Mouse (Mus musculus) myocyte (in vitro differentiated cells): ENCODE data around the gene Fkbp8. TPM values are rescaled to one million over a fixed set of nuclear protein-coding genes. Genes with fewer than 3 reads are reported as not detected.

ENCODE experiments used
- H3K27me3 ChIP-seq: one replicate; pipeline ENCODE4 v1.6.1; 2011; ENCODE audit not compliant: control insufficient read depth, insufficient read depth, insufficient read length
- H3K36me3 ChIP-seq: one replicate; pipeline ENCODE4 v1.6.1; 2011; ENCODE audit not compliant: control insufficient read depth, insufficient read depth
- H3K4me2 ChIP-seq: one replicate; pipeline ENCODE4 v1.6.1; 2011; ENCODE audit warnings: low read depth, control low read depth
- H3K4me3 ChIP-seq: one replicate; pipeline ENCODE4 v1.5.1; 2011; ENCODE audit warnings: mild to moderate bottlenecking, control low read depth, moderate library complexity
- H3K79me2 ChIP-seq: one replicate; pipeline ENCODE4 v1.6.1; 2011; ENCODE audit not compliant: control insufficient read depth, insufficient read depth
- H3ac ChIP-seq: one replicate; pipeline ENCODE4 v1.6.1; 2011; ENCODE audit not compliant: control insufficient read depth, insufficient read length
- CEBPB ChIP-seq: IDR thresholded peaks from 2 replicates; pipeline ENCODE4 v1.6.1; 2011; ENCODE audit warnings: mild to moderate bottlenecking, moderate library complexity; ENCODE audit not compliant: poor library complexity, insufficient read depth, severe bottlenecking
- E2F4 ChIP-seq: IDR thresholded peaks from one replicate; pipeline ENCODE4 v1.6.1; 2011; ENCODE audit warnings: mild to moderate bottlenecking, control low read depth, moderate library complexity; ENCODE audit not compliant: insufficient read depth
- MAX ChIP-seq: IDR thresholded peaks from one replicate; pipeline ENCODE4 v1.6.1; 2011; ENCODE audit warnings: low read depth, mild to moderate bottlenecking, control low read depth
- MYOD1 ChIP-seq, 3 experiments: IDR thresholded peaks; one replicate each; pipeline ENCODE4 v1.6.1; 2011; ENCODE audit warnings: control low read depth in 2 of 3, low read depth in 2 of 3, mild to moderate bottlenecking in 2 of 3, moderate library complexity in 1 of 3; ENCODE audit not compliant: insufficient read length in 2 of 3, control insufficient read depth in 1 of 3
- MYOG ChIP-seq, 3 experiments: IDR thresholded peaks; one replicate each; pipeline ENCODE4 v1.6.1; 2011; ENCODE audit warnings: control low read depth in 2 of 3, low read depth in 2 of 3, mild to moderate bottlenecking in 2 of 3; ENCODE audit not compliant: insufficient read length in 2 of 3, control insufficient read depth in 1 of 3, insufficient read depth in 1 of 3
- POLR2A ChIP-seq: IDR thresholded peaks from one replicate; pipeline ENCODE4 v1.6.1; 2011; ENCODE audit warnings: low read depth, mild to moderate bottlenecking, control low read depth, moderate library complexity; ENCODE audit not compliant: insufficient read length
- POLR2AphosphoS2 ChIP-seq: IDR thresholded peaks from one replicate; pipeline ENCODE4 v1.6.1; 2011; ENCODE audit warnings: low read depth, control low read depth; ENCODE audit not compliant: insufficient read length
- REST ChIP-seq: IDR thresholded peaks from one replicate; pipeline ENCODE4 v1.6.1; 2011; ENCODE audit warnings: mild to moderate bottlenecking, control low read depth, moderate library complexity; ENCODE audit not compliant: insufficient read depth, insufficient read length
- SRF ChIP-seq: IDR thresholded peaks from one replicate; pipeline ENCODE4 v1.6.1; 2011; ENCODE audit warnings: low read depth; ENCODE audit not compliant: control insufficient read depth, insufficient read length
- TCF12 ChIP-seq: IDR thresholded peaks from one replicate; pipeline ENCODE4 v1.6.1; 2011; ENCODE audit warnings: mild to moderate bottlenecking, control low read depth; ENCODE audit not compliant: poor library complexity, insufficient read depth, severe bottlenecking
- TCF3 ChIP-seq: IDR thresholded peaks from one replicate; pipeline ENCODE4 v1.6.1; 2011; ENCODE audit warnings: low read depth, control low read depth; ENCODE audit not compliant: insufficient read length
- USF1 ChIP-seq: IDR thresholded peaks from one replicate; pipeline ENCODE4 v1.6.1; 2011; ENCODE audit warnings: low read depth, mild to moderate bottlenecking, control low read depth, moderate library complexity
- polyA plus RNA-seq: library from polyadenylated mRNA; unstranded; fragments of >200 nt; fragmentation: generic; extraction: Trizol; gene quantifications from one replicate; pipeline ENCODE4 v1.2.1, GENCODE M21; 2012; ENCODE audit warnings: missing spikeins

The Fkbp8 gene
- polyA plus RNA-seq, 1 experiment = 329 TPM

- peak overlapping the region; percentile 87 for H3K4me2 ChIP-seq
- no peaks in the 10 kb centered on the region for H3K27me3 ChIP-seq
- peaks cover 11% of the 10 kb centered on the region for H3K36me3 ChIP-seq
- TF ChIP-seq REST = no peak
- TF ChIP-seq SRF = no peak
- TF ChIP-seq MAX = no peak
- TF ChIP-seq MYOD1 (IDR thresholded peaks at IDR 0.05; ENCODE audit: control insufficient read depth in 1 of 3, insufficient read length in 2 of 3, low read depth in 2 of 3) = no peak
- TF ChIP-seq USF1 = no peak
- TF ChIP-seq MYOG (IDR thresholded peaks at IDR 0.05; ENCODE audit: control insufficient read depth in 1 of 3, insufficient read depth in 1 of 3, insufficient read length in 2 of 3, low read depth in 2 of 3) = no peak
- TF ChIP-seq TCF12 = no peak
- TF ChIP-seq POLR2AphosphoS2 = no peak
- no peak for TF ChIP-seq E2F4
- TF ChIP-seq TCF3 = no peak
- no peak for TF ChIP-seq CEBPB
- TF ChIP-seq POLR2A = no peak
- H3ac ChIP-seq = no peak overlapping the region
- no peak overlapping the region for H3K4me3 ChIP-seq
- H3K79me2 ChIP-seq = peaks cover 17% of the 10 kb centered on the region
Measured at GRCm38 (mm10) chr8:70529299-70529698, 1.8 kb downstream of the Fkbp8 start.

GRCm38 (mm10) chr8:70529741-70530161, 2.2 kb downstream of the Fkbp8 start:
- TF ChIP-seq CEBPB (no peak), E2F4 (no peak), POLR2AphosphoS2 (no peak), MYOG (IDR thresholded peaks at IDR 0.05; ENCODE audit: control insufficient read depth in 1 of 3, insufficient read depth in 1 of 3, insufficient read length in 2 of 3, low read depth in 2 of 3) (no peak), MYOD1 (IDR thresholded peaks at IDR 0.05; ENCODE audit: control insufficient read depth in 1 of 3, insufficient read length in 2 of 3, low read depth in 2 of 3) (no peak), POLR2A (no peak), TCF12 (no peak), SRF (no peak), USF1 (no peak), TCF3 (no peak), REST (no peak), MAX (no peak)
- no peak overlapping the region for H3ac ChIP-seq
- H3K4me3 ChIP-seq = no peak overlapping the region
- no peaks in the 10 kb centered on the region for H3K27me3 ChIP-seq
- peaks cover 11% of the 10 kb centered on the region for H3K36me3 ChIP-seq
- peak overlapping the region; percentile 87 for H3K4me2 ChIP-seq
- peaks cover 17% of the 10 kb centered on the region for H3K79me2 ChIP-seq

DNA sequence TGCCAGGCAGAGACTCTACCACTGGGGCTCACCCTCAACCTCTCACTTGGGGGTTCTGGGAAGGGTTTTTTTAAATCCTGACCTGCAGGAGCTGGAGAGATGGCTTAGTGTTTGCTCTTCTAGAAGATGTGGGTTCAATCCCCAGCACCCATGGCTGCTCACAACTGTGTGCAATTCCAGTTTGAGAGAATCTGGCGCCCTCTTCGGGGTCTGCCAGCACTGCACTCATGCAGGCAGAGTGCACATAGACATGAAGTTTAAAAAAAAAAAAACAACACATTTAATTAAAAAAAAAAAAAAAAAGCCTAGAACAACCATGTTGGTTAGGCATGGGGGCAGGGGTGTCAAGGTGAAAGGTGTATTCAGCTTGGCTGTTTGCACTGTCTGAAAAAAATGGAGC, 2.8 kb downstream of the Fkbp8 start:
- Histone ChIP-seq H3ac (no peak overlapping the region), H3K4me3 (no peak overlapping the region), H3K79me2 (peaks cover 17% of the 10 kb centered on the region), H3K36me3 (peaks cover 11% of the 10 kb centered on the region), H3K27me3 (no peaks in the 10 kb centered on the region), H3K4me2 (no peak overlapping the region)
- no peak for TF ChIP-seq MYOD1 (IDR thresholded peaks at IDR 0.05; ENCODE audit: control insufficient read depth in 1 of 3, insufficient read length in 2 of 3, low read depth in 2 of 3)
- TF ChIP-seq USF1 = no peak
- TF ChIP-seq MYOG (IDR thresholded peaks at IDR 0.05; ENCODE audit: control insufficient read depth in 1 of 3, insufficient read depth in 1 of 3, insufficient read length in 2 of 3, low read depth in 2 of 3) = no peak
- no peak for TF ChIP-seq CEBPB
- no peak for TF ChIP-seq SRF
- no peak for TF ChIP-seq TCF3
- no peak for TF ChIP-seq TCF12
- TF ChIP-seq POLR2AphosphoS2 = no peak
- TF ChIP-seq REST = no peak
- TF ChIP-seq MAX = no peak
- TF ChIP-seq E2F4 = no peak
- TF ChIP-seq POLR2A = no peak

- Histone ChIP-seq H3K4me2 (no peak overlapping the region), H3K4me3 (no peak overlapping the region), H3ac (no peak overlapping the region), H3K27me3 (no peaks in the 10 kb centered on the region), H3K79me2 (peaks cover 5% of the 10 kb centered on the region), H3K36me3 (peaks cover 20% of the 10 kb centered on the region)
- TF ChIP-seq POLR2A = no peak
- TF ChIP-seq POLR2AphosphoS2 = no peak
- TF ChIP-seq TCF3 = no peak
- no peak for TF ChIP-seq MYOD1 (IDR thresholded peaks at IDR 0.05; ENCODE audit: control insufficient read depth in 1 of 3, insufficient read length in 2 of 3, low read depth in 2 of 3)
Measured at GRCm38 (mm10) chr8:70534281-70534680, 6.8 kb downstream of the Fkbp8 start.

DNA sequence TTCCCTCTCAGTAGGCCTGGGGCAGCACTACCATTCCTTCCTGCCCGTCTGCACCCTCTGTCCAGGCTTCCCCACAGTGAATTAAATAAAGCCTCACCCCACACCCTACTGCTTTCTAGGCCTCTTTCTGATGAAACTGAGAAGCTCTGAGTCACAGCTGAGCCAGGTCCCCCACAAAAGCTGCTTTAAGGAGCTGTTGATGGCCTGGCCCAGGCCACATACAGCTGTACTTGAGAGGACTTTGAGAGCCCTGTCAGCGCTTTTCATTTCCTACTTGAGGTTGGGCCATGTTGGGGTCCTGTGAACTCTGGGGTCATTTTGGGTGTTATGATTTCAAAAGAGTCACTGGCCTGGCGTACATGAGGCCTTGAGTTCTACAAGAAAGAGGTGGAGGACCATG, 7.7 kb downstream of the Fkbp8 start:
- H3K79me2 ChIP-seq = peaks cover 6% of the 10 kb centered on the region
- no peaks in the 10 kb centered on the region for H3K27me3 ChIP-seq
- no peak overlapping the region for H3K4me2 ChIP-seq
- peaks cover 20% of the 10 kb centered on the region for H3K36me3 ChIP-seq
- TF ChIP-seq TCF12 (no peak), POLR2AphosphoS2 (no peak), USF1 (no peak), SRF (no peak), MYOG (IDR thresholded peaks at IDR 0.05; ENCODE audit: control insufficient read depth in 1 of 3, insufficient read depth in 1 of 3, insufficient read length in 2 of 3, low read depth in 2 of 3) (no peak), MAX (no peak), TCF3 (no peak), CEBPB (no peak), E2F4 (no peak), REST (no peak), MYOD1 (IDR thresholded peaks at IDR 0.05; ENCODE audit: control insufficient read depth in 1 of 3, insufficient read length in 2 of 3, low read depth in 2 of 3) (no peak), POLR2A (no peak)
- no peak overlapping the region for H3K4me3 ChIP-seq
- H3ac ChIP-seq = no peak overlapping the region
